Mouse (Mus musculus): ENCODE measurements around the gene Cnga2. TPM values are rescaled to one million over a fixed set of nuclear protein-coding genes. Genes with fewer than 3 reads are reported as not detected.
"Not testable (repeated sequence)": the region's sequence is repeated elsewhere in the genome, so short reads cannot be mapped to it uniquely, and the experiment has no call there.

Cnga2 gene
- total RNA-seq (2014; fragmentation: Nextera tagmentation) (not detected in 2 replicates), total RNA-seq (2017) (not detected in 2 replicates)

DNA sequence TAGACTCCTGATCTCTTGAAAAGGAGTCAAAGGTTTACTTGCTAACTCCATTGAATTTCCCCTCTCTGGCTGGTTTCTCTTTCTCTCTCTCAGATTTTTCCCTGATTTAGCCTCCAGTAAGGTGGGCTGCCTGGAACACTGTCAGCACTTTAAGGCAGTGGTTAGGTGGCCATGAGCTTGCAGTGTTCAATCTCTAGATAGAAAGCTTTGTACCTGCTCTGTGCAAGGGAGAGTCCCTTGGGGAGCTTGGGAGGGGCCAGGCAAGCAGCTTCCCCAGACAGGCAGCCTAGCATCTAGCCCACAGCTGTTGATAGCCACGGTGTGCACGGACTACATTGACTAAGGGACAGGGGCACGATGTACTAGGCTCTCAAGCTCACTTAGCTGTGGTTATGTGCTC lies at the start of gene Cnga2:
Gene Cnga2 (plus strand): TSS at position 301 of the 400 bp plus-strand sequence.
- no peak for ATAC-seq (replicated peaks; ENCODE audit: low FRiP score, low TSS enrichment, poor library complexity, severe bottlenecking)

DNA sequence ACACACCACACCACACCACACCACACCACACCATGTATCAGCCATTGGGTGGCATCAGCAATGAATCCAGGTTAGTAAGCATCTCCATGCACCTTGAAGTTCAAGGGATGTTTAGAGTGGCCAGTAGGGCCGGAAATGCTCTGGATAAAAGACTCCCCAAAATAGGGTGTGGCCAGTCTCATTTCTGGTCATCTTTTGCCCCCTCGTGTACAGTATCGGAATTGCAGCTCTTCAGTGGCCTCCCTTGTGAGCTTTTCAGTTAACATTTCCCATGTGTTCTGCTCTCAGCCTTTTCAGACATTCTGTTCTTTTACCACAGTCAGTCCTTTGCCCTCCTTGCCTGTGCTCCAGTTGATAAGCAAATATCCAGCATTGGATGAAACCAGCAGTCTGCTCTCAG lies 45.0 kb upstream of the Cnga2 start:
- no peak; the same call in 1 of the 2 replicates for ATAC-seq (replicated peaks; ENCODE audit: low FRiP score, low TSS enrichment, poor library complexity, severe bottlenecking)

DNA sequence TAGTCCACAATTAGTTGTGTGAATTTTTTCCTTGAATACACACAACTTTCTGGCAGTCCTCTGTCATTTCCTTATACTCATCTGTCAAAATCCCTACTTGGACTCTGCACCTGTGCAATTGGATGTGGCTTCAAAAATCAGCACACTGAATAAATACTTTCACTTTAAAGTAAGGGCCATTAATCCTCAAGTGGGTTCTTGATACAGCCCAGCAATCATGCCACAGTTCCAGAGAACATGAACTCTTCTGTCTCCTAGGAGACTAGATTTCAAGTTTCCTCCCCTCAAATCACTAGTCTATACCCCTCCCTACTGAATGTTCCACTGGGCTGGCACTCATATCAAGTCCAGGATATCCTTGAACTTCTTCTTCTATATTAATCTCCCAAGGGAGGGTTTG lies 33.3 kb upstream of the Cnga2 start:
- no peak for ATAC-seq (replicated peaks; ENCODE audit: low FRiP score, low TSS enrichment, poor library complexity, severe bottlenecking)

DNA sequence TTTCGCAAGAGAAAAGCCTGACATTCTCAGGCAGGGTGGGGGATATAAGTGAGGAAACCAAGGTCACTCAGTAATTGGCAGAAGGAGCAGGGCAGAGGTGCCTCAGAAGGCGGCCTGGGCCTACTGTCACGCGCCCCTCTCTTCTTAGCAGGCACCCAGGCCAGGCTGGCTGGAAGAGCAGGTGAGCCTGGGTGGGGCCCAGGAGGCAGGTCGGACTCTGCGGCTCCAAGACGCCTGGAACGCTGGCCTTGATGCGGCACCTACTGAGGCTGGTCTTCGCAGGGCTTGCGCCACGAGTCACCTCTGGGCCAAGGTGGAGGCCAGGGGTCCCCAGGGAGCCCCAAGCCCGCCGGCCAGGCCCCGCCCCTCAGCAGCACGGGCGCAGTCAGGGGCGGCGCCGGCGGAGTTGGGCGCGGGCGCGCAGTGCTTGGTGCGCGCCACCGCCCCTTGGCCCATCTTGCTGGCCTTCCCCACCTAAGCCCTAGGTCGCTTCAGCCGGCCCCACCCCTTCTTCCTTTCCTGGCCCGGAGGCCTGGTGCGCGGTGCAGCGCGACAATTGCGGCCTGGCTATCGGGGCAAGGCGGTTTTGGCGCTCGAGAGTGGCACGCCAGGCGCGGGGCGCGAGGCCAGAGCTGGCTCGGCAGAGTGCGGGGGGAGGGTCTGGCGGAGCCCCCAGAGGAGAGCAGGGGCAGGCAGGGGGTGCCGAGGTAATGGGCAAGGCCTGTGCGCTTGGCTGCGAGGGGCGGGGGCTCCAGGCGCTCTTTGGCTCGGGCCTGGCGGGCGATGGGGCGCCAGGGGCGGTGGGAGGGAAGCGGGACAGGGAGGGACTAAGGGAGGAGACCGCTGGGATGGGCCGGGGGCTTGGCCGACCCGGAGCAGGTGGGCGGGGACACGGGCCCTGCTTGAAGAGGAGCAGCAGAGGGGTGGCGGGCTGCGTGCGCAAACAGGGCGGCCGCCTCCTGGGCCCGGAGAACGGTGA lies 29.3 kb upstream of the Cnga2 start, which contains the start of gene Prrg3:
Gene Prrg3 (plus strand): TSS at position 552 of the 979 bp plus-strand sequence.
- ATAC-seq (replicated peaks; ENCODE audit: low FRiP score, low TSS enrichment, poor library complexity, severe bottlenecking): no peak

DNA sequence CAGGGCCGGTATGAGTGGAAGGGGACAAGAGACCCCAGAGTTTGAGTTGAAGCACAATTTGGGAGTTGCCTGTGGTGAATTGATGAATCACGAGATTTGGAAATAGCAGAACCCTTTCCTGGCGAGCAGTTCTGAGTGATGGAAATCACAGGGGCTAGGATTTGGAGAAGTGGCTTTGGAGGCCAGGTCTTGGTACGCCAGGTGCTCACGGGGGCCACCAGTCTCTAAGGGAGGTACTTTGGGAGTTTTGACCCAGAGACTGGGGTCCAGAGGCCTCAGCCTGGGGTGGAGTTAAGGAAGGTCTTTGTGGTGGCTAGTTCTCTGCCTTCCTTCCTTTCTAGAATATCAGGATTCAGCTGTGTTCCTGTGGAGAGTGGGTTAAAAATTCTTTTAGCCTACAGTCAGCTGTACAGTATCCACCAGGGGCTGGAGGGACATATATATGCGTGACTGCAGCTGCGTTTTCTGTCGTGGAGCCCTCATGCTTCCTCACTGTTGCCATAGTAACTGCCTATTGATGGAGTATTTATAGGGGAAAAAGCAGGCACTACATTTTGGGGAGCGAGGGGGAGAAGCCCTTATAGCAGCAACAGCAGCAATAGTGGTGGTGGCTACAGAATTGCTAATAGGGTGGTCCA lies 28.3 kb upstream of the Cnga2 start:
- ATAC-seq (replicated peaks; ENCODE audit: low FRiP score, low TSS enrichment, poor library complexity, severe bottlenecking): no peak

DNA sequence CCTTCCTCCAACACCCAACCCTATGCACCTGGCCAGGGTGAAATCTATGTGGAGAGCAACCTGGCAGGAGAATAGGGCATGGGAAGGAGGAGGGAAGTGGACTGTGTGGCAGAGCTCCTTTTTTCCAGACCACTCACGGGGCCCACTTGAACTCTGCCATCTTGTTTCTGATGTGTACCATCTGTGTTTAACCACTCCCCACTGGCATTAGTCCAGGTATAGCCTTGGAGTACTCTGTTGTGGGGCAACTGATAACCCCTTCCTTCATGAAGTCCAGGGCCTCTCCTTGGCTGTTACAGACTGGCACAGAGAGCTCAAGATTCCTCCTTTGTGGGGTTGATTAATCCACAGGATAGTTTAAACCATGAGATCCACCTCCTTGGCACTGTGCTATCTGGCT lies 23.4 kb upstream of the Cnga2 start:
- no peak for ATAC-seq (replicated peaks; ENCODE audit: low FRiP score, low TSS enrichment, poor library complexity, severe bottlenecking)

DNA sequence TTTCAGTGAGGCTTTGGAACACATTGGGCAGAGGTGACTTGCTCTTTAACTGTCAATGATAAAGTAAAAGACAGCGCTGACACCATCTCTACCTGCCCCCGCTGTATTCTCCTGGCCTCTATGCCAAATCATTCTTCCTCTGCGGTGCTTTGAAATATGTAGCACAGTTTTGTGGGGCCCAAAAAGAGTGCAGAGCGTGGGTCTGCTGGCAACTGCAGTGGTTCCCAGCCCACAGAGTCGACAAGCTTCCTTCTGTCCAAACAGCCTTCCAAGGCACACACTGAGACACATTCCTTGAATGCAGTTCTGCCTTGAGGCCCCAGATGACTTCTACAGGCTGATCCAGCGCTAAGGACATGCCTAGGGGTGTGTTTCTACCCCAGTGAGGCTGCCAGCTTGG lies 22.8 kb upstream of the Cnga2 start:
- ATAC-seq (replicated peaks; ENCODE audit: low FRiP score, low TSS enrichment, poor library complexity, severe bottlenecking): no peak

DNA sequence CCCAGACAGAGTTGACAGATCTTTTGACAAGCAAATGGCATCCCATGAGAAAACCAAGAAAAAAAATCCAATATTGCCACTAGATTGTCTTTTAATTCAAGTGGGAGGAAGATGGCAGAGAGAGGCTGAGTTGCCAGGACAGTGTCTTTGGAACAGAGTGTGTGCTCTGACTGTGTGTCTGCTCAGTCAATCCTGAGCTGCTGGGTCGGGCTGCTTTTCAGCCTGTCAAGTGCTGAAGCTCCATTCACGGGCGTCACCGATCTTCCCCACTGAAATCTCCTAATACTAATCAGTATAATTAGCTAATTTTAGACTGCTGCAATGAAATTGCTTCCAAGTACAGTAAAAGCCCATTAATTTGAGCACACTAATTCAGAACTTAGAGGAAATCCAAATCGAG lies 20.3 kb upstream of the Cnga2 start:
- ATAC-seq (replicated peaks; ENCODE audit: low FRiP score, low TSS enrichment, poor library complexity, severe bottlenecking): no peak

DNA sequence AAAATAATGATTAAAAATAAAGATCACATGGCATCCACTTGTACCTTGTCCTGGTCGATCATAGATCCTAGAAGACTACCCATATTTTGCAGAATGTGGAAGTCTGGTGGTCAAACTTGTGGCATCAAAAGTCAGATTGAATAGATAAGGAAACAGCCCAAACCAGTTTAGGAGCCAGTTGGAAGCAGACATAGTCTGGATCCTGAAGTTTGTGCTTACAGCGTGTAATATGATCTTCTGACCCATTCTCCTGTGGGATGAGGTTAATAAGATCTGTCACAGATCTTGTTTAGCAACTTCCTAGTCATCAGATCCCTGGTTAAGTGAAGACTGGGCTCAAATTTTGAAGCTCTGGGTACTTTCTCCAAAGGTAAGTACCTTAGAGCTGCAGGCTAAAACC lies 19.0 kb upstream of the Cnga2 start, which contains the start of gene Fate1:
Gene Fate1 (plus strand): TSS at position 301 of the 400 bp plus-strand sequence.
- ATAC-seq (replicated peaks; ENCODE audit: low FRiP score, low TSS enrichment, poor library complexity, severe bottlenecking): no peak

DNA sequence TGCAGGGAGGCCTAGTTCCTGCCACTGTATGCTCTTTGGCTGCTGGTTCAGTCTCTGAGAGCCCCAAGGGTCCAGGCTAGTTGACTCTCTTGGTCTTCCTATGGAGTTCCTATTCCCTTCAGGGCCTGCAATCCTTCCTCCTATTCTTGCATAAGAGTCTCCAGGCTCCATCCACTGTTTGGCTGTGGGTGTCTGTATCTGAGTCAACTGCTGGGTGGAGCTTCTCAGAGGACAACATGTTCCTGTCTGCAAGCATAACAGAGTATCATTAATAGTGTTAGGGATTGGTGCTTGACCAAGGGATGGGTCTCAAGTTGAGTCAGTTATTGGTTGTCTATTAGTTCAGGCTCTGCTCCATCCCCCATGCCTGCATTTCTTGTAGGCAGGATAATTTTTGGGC lies 14.0 kb upstream of the Cnga2 start:
- not testable (repeated sequence) for ATAC-seq (replicated peaks; ENCODE audit: low FRiP score, low TSS enrichment, poor library complexity, severe bottlenecking)

DNA sequence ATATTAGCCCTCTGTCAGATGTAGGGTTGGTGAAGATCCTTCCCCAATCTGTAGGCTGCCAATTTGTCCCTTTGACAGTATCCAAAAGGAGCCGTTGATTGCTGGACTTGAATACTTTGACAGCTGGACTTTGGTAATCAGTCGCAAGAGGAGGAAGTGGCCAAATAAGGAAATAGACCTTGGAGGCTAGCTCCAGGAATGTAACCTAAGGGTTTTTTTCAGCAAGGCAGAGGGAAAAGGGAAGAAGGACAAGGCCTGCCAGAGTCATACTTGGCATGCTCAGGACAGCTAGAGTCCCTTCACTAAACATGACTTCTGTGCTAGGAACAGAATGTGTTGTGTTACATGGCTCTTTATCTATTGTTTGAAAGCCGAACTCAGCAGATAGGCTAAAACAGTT lies 11.2 kb upstream of the Cnga2 start:
- no peak for ATAC-seq (replicated peaks; ENCODE audit: low FRiP score, low TSS enrichment, poor library complexity, severe bottlenecking)

DNA sequence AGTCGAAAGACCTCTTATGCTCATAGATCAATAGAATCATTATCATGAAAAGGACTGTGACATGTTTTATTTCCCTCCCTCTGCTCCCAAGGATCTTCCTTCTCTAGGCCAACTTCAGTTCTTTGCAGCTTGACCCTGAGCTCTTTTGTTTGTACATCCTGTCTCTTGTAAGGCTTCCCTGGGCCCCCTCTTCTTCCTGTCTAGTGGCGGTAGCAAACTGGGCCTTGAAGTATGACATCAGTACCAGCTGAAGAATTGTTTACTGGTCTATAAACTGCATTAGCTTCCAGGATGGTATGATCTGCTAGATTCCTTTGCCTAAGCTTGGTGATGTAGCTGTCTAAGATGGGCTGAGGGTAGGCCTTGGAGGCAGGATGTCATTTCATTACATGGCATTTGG lies 10.3 kb upstream of the Cnga2 start:
- ATAC-seq (replicated peaks; ENCODE audit: low FRiP score, low TSS enrichment, poor library complexity, severe bottlenecking): no peak

DNA sequence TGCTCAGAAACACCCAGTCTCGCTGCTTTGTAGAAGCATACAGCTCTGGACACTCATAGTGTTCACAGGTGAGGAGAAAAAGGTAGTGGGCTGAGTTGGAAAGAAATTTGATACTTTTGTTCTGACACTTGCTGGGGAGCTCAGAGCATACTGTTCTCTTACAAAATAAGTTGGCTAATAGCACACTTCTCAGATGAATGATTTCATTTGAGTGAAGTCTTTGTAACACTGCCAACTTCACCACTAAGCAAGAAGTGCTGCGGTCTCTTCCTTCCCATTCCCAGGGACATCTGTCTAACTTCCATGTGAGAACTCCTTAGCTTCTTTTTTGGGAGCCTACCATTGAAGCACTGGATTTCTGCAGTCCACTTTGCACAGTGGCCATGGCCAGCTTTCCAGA lies 8.4 kb upstream of the Cnga2 start:
- ATAC-seq (replicated peaks; ENCODE audit: low FRiP score, low TSS enrichment, poor library complexity, severe bottlenecking): no peak

DNA sequence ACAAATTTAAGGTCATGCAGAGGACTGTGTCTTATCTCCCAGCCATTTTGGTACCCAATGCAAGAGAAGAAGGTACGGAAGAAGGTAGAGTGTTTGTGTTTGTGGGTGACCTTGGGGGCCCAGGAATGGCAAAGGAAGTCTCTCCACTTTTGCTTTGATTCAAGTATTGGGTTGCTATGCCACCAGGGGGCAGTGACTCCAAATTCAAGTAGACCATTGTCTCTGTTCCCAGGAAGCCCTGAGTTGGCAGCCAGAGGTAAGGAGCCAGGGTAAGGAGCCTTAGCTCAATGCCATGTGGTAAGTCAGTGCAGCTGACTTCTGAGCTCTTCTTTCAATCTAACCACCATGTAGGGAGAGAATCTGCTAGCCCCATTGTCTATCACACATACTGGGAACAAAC lies 7.9 kb upstream of the Cnga2 start:
- no peak for ATAC-seq (replicated peaks; ENCODE audit: low FRiP score, low TSS enrichment, poor library complexity, severe bottlenecking)

DNA sequence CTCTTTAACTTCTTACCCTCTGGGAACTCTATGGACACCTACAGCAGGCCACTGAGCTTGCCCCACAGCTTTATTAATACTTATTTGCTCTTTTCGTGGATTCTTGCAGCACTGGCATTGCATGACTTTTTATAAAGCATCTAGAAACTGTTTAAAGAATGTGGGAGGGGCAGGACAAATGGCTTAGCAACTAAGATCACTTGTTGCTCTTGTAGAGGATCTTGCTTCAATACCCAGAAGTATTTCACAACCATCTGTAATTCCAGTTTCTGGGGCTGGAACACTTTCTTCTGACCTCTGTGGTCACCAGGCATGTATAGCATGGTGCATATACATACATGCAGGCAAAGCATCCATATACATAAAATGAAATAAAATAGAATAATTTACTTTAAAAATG lies 4.3 kb downstream of the Cnga2 start:
- ATAC-seq (replicated peaks; ENCODE audit: low FRiP score, low TSS enrichment, poor library complexity, severe bottlenecking): no peak

DNA sequence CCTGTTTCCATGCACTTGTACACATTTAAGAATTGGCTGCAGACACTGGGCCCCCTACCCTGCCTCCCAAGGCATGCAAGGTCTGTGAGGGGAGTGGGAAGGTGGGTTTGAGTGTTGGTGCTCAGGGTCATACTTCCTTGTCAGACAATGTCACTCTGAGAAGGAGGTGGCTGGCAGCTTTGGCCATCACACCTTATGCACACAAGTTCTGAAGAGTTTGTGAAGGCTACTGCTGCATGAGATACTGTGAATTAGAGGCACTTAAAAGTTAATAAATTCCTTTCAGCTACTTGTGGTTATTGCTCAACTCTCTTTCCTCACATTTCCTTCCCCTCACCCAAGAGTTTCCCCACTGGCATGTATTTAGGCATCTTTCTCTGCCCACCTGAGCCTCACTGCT lies 18.3 kb downstream of the Cnga2 start:
- ATAC-seq (replicated peaks; ENCODE audit: low FRiP score, low TSS enrichment, poor library complexity, severe bottlenecking): no peak

DNA sequence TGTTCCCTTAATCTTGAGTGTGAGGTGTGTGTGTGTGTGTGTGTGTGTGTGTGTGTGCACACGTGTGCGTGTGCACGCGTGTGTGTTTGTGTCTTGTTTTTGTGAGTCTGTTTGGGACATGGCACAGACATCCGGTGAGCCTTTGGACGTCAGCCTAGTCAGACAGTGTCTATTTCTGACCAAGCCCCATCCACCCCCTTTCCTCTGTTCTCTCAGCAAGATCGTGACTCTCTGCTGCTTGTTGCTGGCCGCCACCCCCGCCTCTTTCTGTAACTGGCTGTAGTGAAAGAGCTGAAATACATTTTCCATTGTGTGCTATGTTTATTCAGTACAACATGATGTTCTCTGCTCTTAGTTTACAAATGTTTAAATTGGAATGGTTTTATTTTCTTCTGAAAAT lies 20.6 kb downstream of the Cnga2 start:
- ATAC-seq (replicated peaks; ENCODE audit: low FRiP score, low TSS enrichment, poor library complexity, severe bottlenecking): no peak

DNA sequence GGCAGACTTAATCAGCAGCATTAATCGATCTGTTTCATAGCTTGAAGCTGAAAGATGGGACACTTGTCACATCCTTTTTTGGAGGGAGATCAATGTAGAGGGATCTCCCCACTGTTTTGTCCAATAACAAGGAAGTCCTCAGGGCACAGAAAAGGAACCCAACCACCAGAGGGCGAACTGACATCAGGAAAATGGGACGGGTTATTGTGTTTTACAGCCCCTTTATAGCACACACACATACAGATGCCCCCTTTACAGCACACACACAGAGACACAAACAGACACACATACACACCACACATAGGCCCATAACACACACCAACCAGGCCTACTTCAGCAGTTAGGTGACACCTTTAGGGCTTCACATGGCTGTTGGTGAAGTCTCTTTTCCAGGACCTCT lies 21.2 kb downstream of the Cnga2 start:
- ATAC-seq (replicated peaks; ENCODE audit: low FRiP score, low TSS enrichment, poor library complexity, severe bottlenecking): no peak

DNA sequence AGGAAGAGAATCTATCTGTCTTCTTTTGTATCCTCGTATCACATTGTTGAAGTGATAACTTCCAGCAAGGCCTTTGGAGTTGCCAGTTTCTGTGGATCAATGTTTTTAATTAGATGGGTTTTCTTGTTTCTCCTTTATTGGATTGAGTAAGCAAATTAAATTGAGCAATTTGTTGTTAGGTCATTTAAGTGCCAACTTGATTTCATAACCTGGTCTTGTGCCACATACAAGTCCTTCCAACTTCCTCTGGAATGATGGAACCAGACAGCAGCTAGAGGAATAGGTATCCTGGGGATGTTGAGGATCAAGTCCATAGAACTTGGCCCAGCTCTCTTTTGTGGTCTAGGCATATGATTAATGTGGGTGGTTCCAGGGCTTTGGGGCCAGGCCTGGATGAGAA lies 30.6 kb downstream of the Cnga2 start:
- no peak for ATAC-seq (replicated peaks; ENCODE audit: low FRiP score, low TSS enrichment, poor library complexity, severe bottlenecking)

DNA sequence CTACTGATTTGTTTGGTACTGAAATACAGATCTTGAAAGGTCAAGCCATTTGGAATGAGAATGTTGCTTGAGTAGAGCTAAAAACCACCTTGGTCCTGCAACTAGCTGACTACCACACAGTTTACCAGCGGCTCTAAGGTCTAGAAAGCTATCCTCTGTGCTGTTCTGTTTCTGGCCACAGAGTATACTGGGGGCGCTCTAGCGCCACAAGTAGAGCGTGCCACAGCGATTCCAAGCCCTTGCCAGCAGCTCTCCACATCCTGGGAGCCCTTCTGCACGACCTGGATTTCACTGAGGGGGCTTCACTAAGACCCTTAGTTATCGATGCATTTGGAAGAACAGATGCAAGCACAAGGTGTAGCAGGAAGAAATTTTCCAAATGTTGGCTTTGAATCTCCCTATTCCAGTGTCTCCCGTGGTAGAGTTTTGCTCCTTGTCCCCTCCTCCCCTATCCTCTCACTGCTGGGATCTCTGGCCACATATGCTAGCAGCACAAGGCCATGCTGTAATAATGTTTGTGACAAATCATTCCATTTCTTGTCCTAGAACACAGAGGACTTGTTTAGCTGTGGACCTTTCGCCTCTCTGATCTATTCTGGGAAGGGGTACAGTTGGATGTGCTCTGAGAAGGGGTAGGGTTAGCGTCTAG lies 31.2 kb downstream of the Cnga2 start:
- ATAC-seq (replicated peaks; ENCODE audit: low FRiP score, low TSS enrichment, poor library complexity, severe bottlenecking): no peak
